Mouse (Mus musculus) embryonic fibroblast, embryonic 13.5 days (primary cell): ENCODE data around the gene Gm29564.
"Not testable (repeated sequence)": the region's sequence is repeated elsewhere in the genome, so short reads cannot be mapped to it uniquely, and the experiment has no call there.

Experiments
- CTCF ChIP-seq: IDR thresholded peaks from 2 replicates; pipeline ENCODE4 v1.5.1; 2011; ENCODE audit warnings: mild to moderate bottlenecking, control low read depth, low read length, moderate library complexity, borderline replicate concordance; ENCODE audit not compliant: insufficient read depth
- POLR2A ChIP-seq: IDR thresholded peaks from 2 replicates; pipeline ENCODE4 v1.6.1; 2011; ENCODE audit warnings: low read depth, mild to moderate bottlenecking, control low read depth, low read length, moderate library complexity

GRCm38 (mm10) chrY:78212693-78213092 lies at the start of gene Gm29564:
- TF ChIP-seq POLR2A, CTCF: not testable (repeated sequence)
